ENCODE assay signal across 9 mouse cellular contexts in genomic region chr1:168288891-168289545, GRCm38 (mm10).
DNase-seq lines count a peak whose midpoint lies in the region; ATAC-seq lines count a peak whose summit lies in the region.
"Had no signal": no experiment of that assay in that cellular context is flagged by ENCODE, and none has a peak within 500 bp of the region (broad histone marks: within the 10 kb centered on the region; RNA-seq: fewer than 3 reads in every experiment).

No protein-coding gene starts in this region.

- H3K36me3 ChIP-seq in hindbrain, embryonic 13.5 days = no peaks in the 10 kb centered on the region
- H3K36me3 ChIP-seq: limb, embryonic 12.5 days had no signal

- peak overlapping the region; percentile 92 for H3K27ac ChIP-seq in hindbrain, embryonic 13.5 days
- H3K27ac ChIP-seq: limb, embryonic 12.5 days had no signal

- no peak overlapping the region for H3K4me3 ChIP-seq in hindbrain, embryonic 13.5 days
- H3K4me3 ChIP-seq: limb, embryonic 12.5 days had no signal

- peaks cover 90% of the 10 kb centered on the region for H3K4me1 ChIP-seq in hindbrain, embryonic 13.5 days (replicated peaks)

- H3K4me2 ChIP-seq in hindbrain, embryonic 13.5 days = no peak overlapping the region; the same call in 1 of the 2 replicates
- H3K4me2 ChIP-seq: limb, embryonic 12.5 days had no signal

- peak; percentile 30 for DNase-seq in cerebellum, adult 11 months
- no peak for DNase-seq in cerebellum, adult 8-10 months
- DNase-seq in cerebellum, adult 9-10 months = peak; percentile 59
- DNase-seq in adrenal gland, adult 18-20 months (ENCODE audit: low spot score in 2 of 2) = no peak
- DNase-seq in adrenal gland, adult 8-10 months = no peak
- no peak for DNase-seq in gastrocnemius, postnatal 36 days

- no peaks in the 10 kb centered on the region for H3K9me3 ChIP-seq in hindbrain, embryonic 13.5 days
- H3K9me3 ChIP-seq: limb, embryonic 12.5 days had no signal

- ATAC-seq in hindbrain, embryonic 13.5 days (ENCODE audit: low FRiP score) = no peak
- ATAC-seq in megakaryocyte, adult 5-6 weeks (ENCODE audit: poor library complexity, severe bottlenecking) = 0 out of 2 replicates have a peak, but pooled peaks have one; percentile 9

- WGBS in hindbrain, embryonic 13.5 days = 33% methylated on average over 10 of the region's 10 CpGs

- peak overlapping the region; percentile 72 for H3K9ac ChIP-seq in hindbrain, embryonic 13.5 days
- H3K9ac ChIP-seq: limb, embryonic 12.5 days had no signal

- H3K27me3 ChIP-seq in hindbrain, embryonic 13.5 days = no peaks in the 10 kb centered on the region

- intact Hi-C loops in gastrocnemius, postnatal 36 days (cut with DNase I) = no loop called here

Comparison
In these comparisons a context has a peak if more than half of its experiments do, and no peak if none do; other contexts are left out.
1. DNase-seq: peak in cerebellum, adult 11 months (single experiment) and cerebellum, adult 9-10 months (single experiment); none in cerebellum, adult 8-10 months (single experiment), adrenal gland, adult 18-20 months (0 of 2), adrenal gland, adult 8-10 months (single experiment) and gastrocnemius, postnatal 36 days (0 of 2).